Mouse (Mus musculus) MEL-GATA-1-ER (cell line): ENCODE measurements around the gene Smim5.

Source experiments
- DNase-seq: peaks from one replicate; pipeline ENCODE4 v3.0.0-alpha.2; 2012; ENCODE audit warnings: low read depth; ENCODE audit errors: extremely low read depth

Gene Smim5

GRCm38 (mm10) chr11:115921986-115922385 lies 22.2 kb downstream of the Smim5 start:
- DNase-seq, result no peak

DNA sequence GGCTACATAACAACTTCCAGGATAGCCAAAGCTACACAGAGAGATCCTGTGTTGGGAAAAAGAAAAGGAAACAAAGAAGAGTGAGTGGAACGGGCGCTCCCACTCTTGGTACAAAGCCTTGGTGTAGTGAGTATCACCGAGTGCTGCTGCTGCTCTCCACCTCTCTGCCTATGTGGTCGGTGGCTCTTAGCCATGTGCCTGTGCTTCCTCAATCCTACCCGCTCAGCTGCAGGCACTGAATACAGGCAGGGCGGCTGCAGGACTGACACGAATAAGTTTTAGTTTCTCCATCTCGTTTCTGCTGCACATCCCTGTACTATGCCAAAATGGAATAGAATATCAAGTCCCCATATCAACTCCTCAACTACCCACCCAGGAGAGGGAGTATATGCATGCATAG lies 29.3 kb downstream of the Smim5 start:
- no peak for DNase-seq

GRCm38 (mm10) chr11:115929818-115930217 lies 30.1 kb downstream of the Smim5 start:
- no peak for DNase-seq

GRCm38 (mm10) chr11:115931235-115931634 lies 31.5 kb downstream of the Smim5 start:
- DNase-seq, result no peak

GRCm38 (mm10) chr11:115933108-115933746 lies 33.5 kb downstream of the Smim5 start, which contains the start of the genes Sap30bp and Recql5:
Sap30bp (plus strand) TSS chr11:115933282.
Recql5 (minus strand) TSS chr11:115933477.
- peak; percentile 96 for DNase-seq

DNA sequence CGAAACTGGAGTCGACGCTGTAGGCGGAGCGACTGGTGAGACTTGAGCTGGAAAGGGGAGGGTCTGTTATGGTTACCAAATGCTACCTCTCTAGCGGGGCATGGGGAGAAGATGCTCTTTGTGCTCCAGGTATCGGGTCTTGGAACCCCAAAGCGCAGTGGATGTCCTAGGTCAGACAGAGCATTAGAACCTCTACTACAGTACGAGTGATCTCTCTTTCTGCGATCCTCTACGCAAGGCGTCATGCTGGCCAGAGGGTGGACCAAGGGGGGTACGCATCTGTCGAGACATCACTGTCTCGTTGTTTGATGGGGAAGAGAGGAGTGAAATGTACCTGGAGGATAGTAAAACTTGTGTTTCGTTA lies 34.0 kb downstream of the Smim5 start:
- no peak for DNase-seq

GRCm38 (mm10) chr11:115939690-115940329 lies 40.0 kb downstream of the Smim5 start:
- peak; percentile 59 for DNase-seq

- no peak for DNase-seq
Measured at GRCm38 (mm10) chr11:115941980-115942379, 42.2 kb downstream of the Smim5 start.

- DNase-seq, result no peak
Measured at GRCm38 (mm10) chr11:115945247-115945646, 45.5 kb downstream of the Smim5 start.

GRCm38 (mm10) chr11:115946221-115946828 lies 46.6 kb downstream of the Smim5 start:
- no peak for DNase-seq

GRCm38 (mm10) chr11:115948316-115948715 lies 48.5 kb downstream of the Smim5 start:
- no peak for DNase-seq

GRCm38 (mm10) chr11:115950719-115951118 lies 51.0 kb downstream of the Smim5 start:
- DNase-seq, result no peak

GRCm38 (mm10) chr11:115954712-115955111 lies 54.9 kb downstream of the Smim5 start:
- DNase-seq, result no peak

GRCm38 (mm10) chr11:115955195-115955858 lies 55.6 kb downstream of the Smim5 start:
- DNase-seq, result no peak
